Comparison of ENCODE assay signal across 22 mouse cellular contexts in the genomic region with DNA sequence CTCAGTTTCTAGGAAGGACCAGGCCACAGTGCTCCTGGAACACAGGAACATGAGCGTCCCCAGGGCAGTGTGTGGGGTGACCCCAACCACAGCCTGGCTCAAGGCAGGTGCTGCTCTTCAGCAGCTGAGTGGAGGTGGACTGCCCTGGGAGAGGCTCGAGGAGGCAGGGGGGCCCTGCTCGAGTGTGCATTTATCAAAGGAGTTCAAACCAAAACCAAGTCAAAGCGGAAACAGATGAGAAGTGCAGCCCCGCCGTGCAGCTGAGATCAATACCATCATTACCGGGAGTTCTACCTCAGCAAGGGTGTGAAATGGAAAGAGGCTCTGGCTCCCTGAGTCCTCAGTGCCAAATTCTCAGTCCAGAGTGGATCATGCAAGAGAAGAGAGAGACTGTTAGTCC.
DNase-seq lines count a peak whose midpoint lies in the region; ATAC-seq lines count a peak whose summit lies in the region.
"Had no signal": no experiment of that assay in that cellular context is flagged by ENCODE, and none has a peak within 500 bp of the region (broad histone marks: within the 10 kb centered on the region; RNA-seq: fewer than 3 reads in every experiment).

No protein-coding gene starts in this region.

- no peak overlapping the region for H3K27ac ChIP-seq in intestine, embryonic 15.5 days
- H3K27ac ChIP-seq: heart, embryonic 13.5 days; limb, embryonic 15.5 days; neural tube, embryonic 12.5 days had no signal

- no peaks in the 10 kb centered on the region for H3K27me3 ChIP-seq in intestine, embryonic 15.5 days (replicated peaks)
- H3K27me3 ChIP-seq: neural tube, embryonic 12.5 days had no signal

- H3K9me3 ChIP-seq in intestine, embryonic 15.5 days = no peaks in the 10 kb centered on the region
- H3K9me3 ChIP-seq: heart, embryonic 13.5 days; limb, embryonic 15.5 days; neural tube, embryonic 12.5 days had no signal

- H3K9ac ChIP-seq in intestine, embryonic 15.5 days = peak overlapping the region; percentile 8; the same call in 1 of the 2 replicates
- H3K9ac ChIP-seq: forebrain, postnatal 0 days; heart, embryonic 13.5 days; limb, embryonic 15.5 days; neural tube, embryonic 12.5 days had no signal

- peak overlapping the region; percentile 17; the same call in 1 of the 2 replicates for H3K4me2 ChIP-seq in intestine, embryonic 15.5 days (replicated peaks)
- H3K4me2 ChIP-seq: heart, embryonic 13.5 days; limb, embryonic 15.5 days; neural tube, embryonic 12.5 days had no signal

- H3K36me3 ChIP-seq in intestine, embryonic 15.5 days = no peaks in the 10 kb centered on the region
- H3K36me3 ChIP-seq: heart, embryonic 13.5 days; limb, embryonic 15.5 days; neural tube, embryonic 12.5 days had no signal

- WGBS in intestine, embryonic 15.5 days = 41% methylated on average over 7 of the region's 7 CpGs

- no peak overlapping the region for H3K4me3 ChIP-seq in intestine, embryonic 15.5 days (replicated peaks)
- H3K4me3 ChIP-seq: heart, embryonic 13.5 days; limb, embryonic 15.5 days; neural tube, embryonic 12.5 days had no signal

- peak; percentile 62 for ATAC-seq in CD4-positive, CD25-positive, alpha-beta regulatory T cell, adult 4 months
- no peak for ATAC-seq in intestine, embryonic 15.5 days
- ATAC-seq: forebrain, postnatal 0 days; hindbrain, embryonic 16.5 days had no signal

- H3K4me1 ChIP-seq in intestine, embryonic 15.5 days (replicated peaks) = peaks cover 5% of the 10 kb centered on the region

- DNase-seq in heart, adult 11 months = peak; percentile 86
- DNase-seq in heart, adult 18-20 months = no peak
- peak; percentile 48 for DNase-seq in ovary, postnatal 36 days (ENCODE audit: low spot score)
- DNase-seq in ovary, postnatal 10 days (ENCODE audit: low spot score) = no peak
- DNase-seq in cerebellum, postnatal 25 days = no peak
- DNase-seq in urinary bladder, postnatal 36 days (ENCODE audit: low spot score in 2 of 2) = no peak
- DNase-seq: adrenal gland, postnatal 10 days; cerebellum, adult 9-10 months; forebrain, postnatal 0 days; heart, postnatal 36 days; kidney, adult 9 months; kidney, postnatal 25 days; lung, adult 2 months; lung, postnatal 36 days; spleen, adult 18-20 months; thymus, postnatal 36 days had no signal

Comparison
In these comparisons a context has a peak if more than half of its experiments do, and no peak if none do; other contexts are left out.
1. DNase-seq: peak in heart, adult 11 months (single experiment) and ovary, postnatal 36 days (single experiment); none in heart, adult 18-20 months (0 of 2), ovary, postnatal 10 days (single experiment), cerebellum, postnatal 25 days (0 of 2) and urinary bladder, postnatal 36 days (0 of 2).